14 mouse cellular contexts compared by ENCODE assay signal in the genomic region with DNA sequence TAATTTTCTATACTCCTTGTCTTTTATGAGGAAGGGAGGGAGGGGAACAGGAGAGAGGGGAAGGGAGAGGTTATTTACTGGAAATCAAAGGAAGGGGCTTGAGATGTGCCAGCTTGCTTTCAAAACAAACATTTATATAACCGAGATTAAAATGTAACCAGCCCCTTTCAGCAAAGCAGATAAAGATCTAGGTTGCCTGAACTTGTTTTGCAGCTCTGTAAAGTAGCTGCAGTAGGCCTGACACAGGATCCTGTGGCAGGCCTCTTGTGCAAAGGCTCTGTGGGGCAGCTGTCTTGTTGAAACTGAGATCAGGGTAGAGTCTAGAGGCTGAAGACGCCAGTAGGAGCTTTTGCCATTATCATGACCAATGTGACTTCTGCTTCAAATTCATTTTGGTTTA.
"Had no signal": no experiment of that assay in that cellular context is flagged by ENCODE, and none has a peak within 500 bp of the region (broad histone marks: within the 10 kb centered on the region; RNA-seq: fewer than 3 reads in every experiment).

No protein-coding gene starts in this region.

- ATAC-seq: hindbrain, embryonic 16.5 days; inflammation-experienced regulatory T-cells, adult 6 months; intestine, postnatal 0 days; liver, embryonic 12.5 days; lung, postnatal 0 days had no signal

- H3K27ac ChIP-seq: hindbrain, embryonic 12.5 days; kidney, postnatal 0 days; limb, embryonic 12.5 days; liver, embryonic 12.5 days; macrophage; midbrain, embryonic 12.5 days had no signal

- H3K4me1 ChIP-seq: hindbrain, embryonic 12.5 days; liver, embryonic 12.5 days; megakaryocyte, embryonic 14.5 days; midbrain, embryonic 12.5 days had no signal

- H3K9me3 ChIP-seq: hindbrain, embryonic 12.5 days; limb, embryonic 12.5 days; liver, embryonic 12.5 days; megakaryocyte, embryonic 14.5 days; midbrain, embryonic 12.5 days had no signal

- H3K4me2 ChIP-seq: hindbrain, embryonic 12.5 days; limb, embryonic 12.5 days; liver, embryonic 12.5 days; midbrain, embryonic 12.5 days had no signal

- H3K4me3 ChIP-seq: hindbrain, embryonic 12.5 days; limb, embryonic 12.5 days; liver, embryonic 12.5 days; megakaryocyte, embryonic 14.5 days; midbrain, embryonic 12.5 days had no signal

- DNase-seq: right cerebral cortex, postnatal 14 days; thymus, adult 18-20 months; thymus, postnatal 14 days had no signal

- H3K36me3 ChIP-seq: hindbrain, embryonic 12.5 days; limb, embryonic 12.5 days; liver, embryonic 12.5 days; midbrain, embryonic 12.5 days had no signal

- H3K9ac ChIP-seq: hindbrain, embryonic 12.5 days; limb, embryonic 12.5 days; liver, embryonic 12.5 days; midbrain, embryonic 12.5 days had no signal

- H3K27me3 ChIP-seq: hindbrain, embryonic 12.5 days; limb, embryonic 12.5 days; liver, embryonic 12.5 days; megakaryocyte, embryonic 14.5 days; midbrain, embryonic 12.5 days had no signal
